In genomic region chr11:11688766-11689330, GRCm38 (mm10) we compare ENCODE assay signal across 18 mouse cellular contexts. TPM values are rescaled to one million over a fixed set of nuclear protein-coding genes. Genes with fewer than 3 reads are reported as not detected.
A peak's percentile ranks its signal among the peaks of the same experiment; 100 is the strongest.
DNase-seq lines count a peak whose midpoint lies in the region; ATAC-seq and TF ChIP-seq lines count a peak whose summit lies in the region.
"Had no signal": no experiment of that assay in that cellular context is flagged by ENCODE, and none has a peak within 500 bp of the region (broad histone marks: within the 10 kb centered on the region; RNA-seq: fewer than 3 reads in every experiment).

No protein-coding gene starts in this region.

- DNase-seq in liver, embryonic 11.5 days (ENCODE audit: low spot score): no peak
- DNase-seq in liver (no peak), 416B (ENCODE audit: low read depth) (peak; percentile 60), CH12.LX (ENCODE audit: extremely low read depth) (no peak)
- DNase-seq in liver, embryonic 13.5 days: no peak
- DNase-seq in ovary, postnatal 14 days (ENCODE audit: low spot score): no peak
- no peak for DNase-seq in adrenal gland, adult (ENCODE audit: inconsistent age in 2 of 2, low spot score in 1 of 2)
- no peak for DNase-seq in frontal cortex, adult 2 months (ENCODE audit: extremely low spot score in 1 of 2, low spot score in 1 of 2)
- DNase-seq: adrenal gland, adult 2 months; cerebellum, adult 9-10 months; gastrocnemius, postnatal 10 days; lung, embryonic 14.5 days; retina, postnatal 1 day had no signal

- H3K27me3 ChIP-seq in liver, embryonic 11.5 days (replicated peaks; ENCODE audit: control insufficient read depth, insufficient read depth, low read length): peaks cover 24% of the 10 kb centered on the region
- no peaks in the 10 kb centered on the region for H3K27me3 ChIP-seq in CH12.LX (replicated peaks)
- peaks cover 14% of the 10 kb centered on the region for H3K27me3 ChIP-seq in liver, embryonic 13.5 days

- TF ChIP-seq CTCF in CH12.LX (conservative IDR thresholded peaks at IDR 0.05 in 1 of 2, IDR thresholded peaks at IDR 0.05 in 1 of 2; ENCODE audit: low read depth in 2 of 2, low read length in 2 of 2): no peak

- no peak for TF ChIP-seq POLR2A in CH12.LX (IDR thresholded peaks at IDR 0.05; ENCODE audit: low read depth, low read length)

- peak overlapping the region; percentile 45 for H3K4me3 ChIP-seq in liver, embryonic 11.5 days (ENCODE audit: low read depth, low read length)
- H3K4me3 ChIP-seq in CH12.LX (replicated peaks in 1 of 3; ENCODE audit: low read depth in 2 of 3, low read length in 2 of 3, poor library complexity in 1 of 3): no peak overlapping the region
- H3K4me3 ChIP-seq in liver, embryonic 13.5 days (replicated peaks): peak overlapping the region; percentile 86
- H3K4me3 ChIP-seq: forebrain, embryonic 15.5 days; heart, embryonic 10.5 days; layer of hippocampus, adult 2 months; limb, embryonic 10.5 days; neural tube, embryonic 15.5 days had no signal

- peak overlapping the region; percentile 72 for H3K27ac ChIP-seq in liver, embryonic 11.5 days (ENCODE audit: low read depth, low read length)
- H3K27ac ChIP-seq in CH12.LX (ENCODE audit: insufficient read depth, low read depth): peak overlapping the region; percentile 44
- H3K27ac ChIP-seq in liver, embryonic 13.5 days: peak overlapping the region; percentile 91
- H3K27ac ChIP-seq: forebrain, embryonic 15.5 days; heart, embryonic 10.5 days; layer of hippocampus, adult 2 months; limb, embryonic 10.5 days; neural tube, embryonic 15.5 days had no signal

- peak overlapping the region; percentile 61 for H3K9ac ChIP-seq in liver, embryonic 11.5 days (ENCODE audit: low read depth, low read length)
- peak overlapping the region; percentile 99 for H3K9ac ChIP-seq in CH12.LX (ENCODE audit: insufficient read depth, low read depth)
- peak overlapping the region; percentile 77 for H3K9ac ChIP-seq in liver, embryonic 13.5 days
- H3K9ac ChIP-seq: forebrain, embryonic 15.5 days; lung, embryonic 14.5 days; neural tube, embryonic 15.5 days had no signal

- no peak for TF ChIP-seq RAD21 in CH12.LX (IDR thresholded peaks at IDR 0.05; ENCODE audit: low read depth, low read length)

- peak overlapping the region; percentile 88 for H3K4me2 ChIP-seq in liver, embryonic 11.5 days
- H3K4me2 ChIP-seq in CH12.LX (ENCODE audit: insufficient read depth, low read depth, poor library complexity, severe bottlenecking): 0 out of 2 replicates have a peak overlapping the region, but pooled peaks have one; percentile 11
- peak overlapping the region; percentile 68 for H3K4me2 ChIP-seq in liver, embryonic 13.5 days
- H3K4me2 ChIP-seq: forebrain, embryonic 15.5 days; neural tube, embryonic 15.5 days had no signal

- dilution Hi-C loops in CH12.LX (cut with MboI; ENCODE audit: extremely low pct_ligation_motif_present, extremely low pct_unique_long_range_greater_than_20kb, low sequenced_read_pairs): no loop called here

- H3K4me1 ChIP-seq in liver, embryonic 11.5 days (replicated peaks; ENCODE audit: control insufficient read depth, insufficient read depth, low read length): peaks cover 33% of the 10 kb centered on the region
- peaks cover 16 to 41% of the 10 kb centered on the region in 2 experiments for H3K4me1 ChIP-seq in CH12.LX (ENCODE audit: control insufficient read depth in 1 of 2, insufficient read depth in 2 of 2)
- peaks cover 68% of the 10 kb centered on the region for H3K4me1 ChIP-seq in liver, embryonic 13.5 days (replicated peaks)

- no peaks in the 10 kb centered on the region for H3K9me3 ChIP-seq in liver, embryonic 11.5 days (ENCODE audit: control insufficient read depth, low read length)
- H3K9me3 ChIP-seq in CH12.LX (replicated peaks; ENCODE audit: low read length): peaks cover 19% of the 10 kb centered on the region
- no peaks in the 10 kb centered on the region for H3K9me3 ChIP-seq in liver, embryonic 13.5 days (replicated peaks)
- H3K9me3 ChIP-seq: forebrain, embryonic 15.5 days; heart, embryonic 10.5 days; limb, embryonic 10.5 days; neural tube, embryonic 15.5 days had no signal

- H3K79me2 ChIP-seq in CH12.LX (replicated peaks; ENCODE audit: control insufficient read depth, extremely low read depth, insufficient read depth, poor library complexity, severe bottlenecking): peaks cover 24% of the 10 kb centered on the region

- H3K36me3 ChIP-seq in liver, embryonic 11.5 days (ENCODE audit: control insufficient read depth, insufficient read depth, low read length): no peaks in the 10 kb centered on the region
- peaks cover 0 to 6% of the 10 kb centered on the region in 2 experiments for H3K36me3 ChIP-seq in CH12.LX (replicated peaks in 1 of 2; ENCODE audit: control insufficient read depth in 1 of 2, insufficient read depth in 1 of 2, low read length in 1 of 2)
- H3K36me3 ChIP-seq in liver, embryonic 13.5 days: no peaks in the 10 kb centered on the region
- H3K36me3 ChIP-seq: forebrain, embryonic 15.5 days; heart, embryonic 10.5 days; limb, embryonic 10.5 days; neural tube, embryonic 15.5 days had no signal

- no peak for ATAC-seq in liver, embryonic 11.5 days (replicated peaks; ENCODE audit: low FRiP score)
- ATAC-seq in liver, embryonic 13.5 days (ENCODE audit: low read depth): no peak
- ATAC-seq: forebrain, embryonic 15.5 days had no signal

- TF ChIP-seq EP300 in CH12.LX (IDR thresholded peaks at IDR 0.05; ENCODE audit: low read length): peak; percentile 28; the same call in 1 of the 2 replicates

- in situ Hi-C loops in CH12.LX (cut with MboI; ENCODE audit: low pct_ligation_motif_present, low pct_unique_long_range_greater_than_20kb, low sequenced_read_pairs): loop anchor here (10.0 to 25.0 kb wide), 2 partner anchors 124 to 273 kb away; no protein-coding TSS in a partner anchor

- WGBS in liver, embryonic 11.5 days: 44% methylated on average over 6 of the region's 6 CpGs
- WGBS in liver, embryonic 13.5 days (ENCODE audit: insufficient replicate concordance): 22% methylated on average over 6 of the region's 6 CpGs

TF ChIP-seq in CH12.LX, 34 proteins besides CTCF, POLR2A, EP300 and RAD21:
- TF ChIP-seq MXI1 (IDR thresholded peaks at IDR 0.05; ENCODE audit: low read depth, low read length) (no peak), SMC3 (IDR thresholded peaks at IDR 0.05; ENCODE audit: low read depth, low read length) (peak; percentile 4; the same call in 1 of the 2 replicates), BHLHE40 (IDR thresholded peaks at IDR 0.05; ENCODE audit: low read depth, low read length) (0 out of 2 replicates have a peak, but pooled peaks have one; percentile 5), USF2 (conservative IDR thresholded peaks at IDR 0.05; ENCODE audit: low read depth, low read length) (0 out of 2 replicates have a peak, but pooled peaks have one; percentile 23), NELFE (IDR thresholded peaks at IDR 0.05; ENCODE audit: low read depth, low read length) (no peak), PAX5 (IDR thresholded peaks at IDR 0.05; ENCODE audit: low read length) (no peak), HCFC1 (IDR thresholded peaks at IDR 0.05; ENCODE audit: low read depth, low read length) (no peak), POLR2AphosphoS2 (IDR thresholded peaks at IDR 0.05; ENCODE audit: low read depth, low read length) (no peak), TCF12 (IDR thresholded peaks at IDR 0.05; ENCODE audit: low read depth, low read length) (no peak), ZKSCAN1 (IDR thresholded peaks at IDR 0.05; ENCODE audit: borderline replicate concordance, low read depth, low read length) (no peak)

RNA-seq across cellular contexts. Expression of gene Ikzf1, which starts 4.0 kb away (rescaled TPM):
- polyA plus RNA-seq in liver, embryonic 11.5 days (2014; fragmentation: Nextera tagmentation; extraction: Ambion mirVana): 105 and 120 TPM in 2 replicates
- 44.0 and 51.2 TPM in 2 replicates for total RNA-seq in CH12.LX (2012; rRNA removed)
- total RNA-seq in CH12.LX (2014; rRNA removed): 27.8 and 33.1 TPM in 2 replicates
- 56.8 and 68.7 TPM in 2 replicates for polyA plus RNA-seq in CH12.LX (2012; ENCODE audit: insufficient read length, low read depth)
- polyA plus RNA-seq in liver, embryonic 13.5 days (2015; fragmentation: Nextera tagmentation; extraction: Ambion mirVana): 28.3 and 44.6 TPM in 2 replicates
- polyA plus RNA-seq in frontal cortex, adult 2 months (2012; rRNA removed): 3.0 and 3.1 TPM in 2 replicates

Comparison
In these comparisons a context has a peak if more than half of its experiments do, and no peak if none do; other contexts are left out.
1. H3K4me2 ChIP-seq: peak in every context shown above with its lines; median percentile 88 in liver, embryonic 11.5 days; 68 in liver, embryonic 13.5 days; 11 in CH12.LX.
2. H3K4me3 ChIP-seq: peak in liver, embryonic 11.5 days (single experiment) and liver, embryonic 13.5 days (single experiment); none in CH12.LX (0 of 3).
3. Peak in every context shown above with its lines, with median percentiles within 50 percentile points of each other: H3K27ac ChIP-seq and H3K9ac ChIP-seq.